Mouse (Mus musculus) erythroblast, embryonic 14.5 days (primary cell): ENCODE data around the gene Slc26a5. TPM values are rescaled to one million over a fixed set of nuclear protein-coding genes. Genes with fewer than 3 reads are reported as not detected.

ENCODE experiments used
- H3K27me3 ChIP-seq: 2 replicates; pipeline ENCODE4 v1.6.1; 2012; ENCODE audit warnings: inconsistent platforms; ENCODE audit not compliant: control insufficient read depth
- H3K36me3 ChIP-seq: 2 replicates; pipeline ENCODE4 v1.6.1; 2012; ENCODE audit warnings: mild to moderate bottlenecking, inconsistent platforms; ENCODE audit not compliant: control insufficient read depth
- H3K4me1 ChIP-seq: 2 replicates; pipeline ENCODE4 v1.6.1; 2012; ENCODE audit warnings: inconsistent platforms; ENCODE audit not compliant: control insufficient read depth
- H3K4me3 ChIP-seq: replicated peaks from 2 replicates; pipeline ENCODE3; 2012; ENCODE audit warnings: moderate library complexity, mild to moderate bottlenecking, inconsistent platforms
- H3K9me3 ChIP-seq: 2 replicates; pipeline ENCODE4 v1.6.1; 2012; ENCODE audit warnings: low read length, inconsistent platforms, mixed read lengths; ENCODE audit not compliant: control insufficient read depth
- GATA1 ChIP-seq: IDR thresholded peaks from 2 replicates; pipeline ENCODE4 v1.6.1; 2012; ENCODE audit warnings: low read length, inconsistent platforms, mixed read lengths
- TAL1 ChIP-seq: IDR thresholded peaks from 3 replicates; pipeline ENCODE4 v1.6.1; 2012; ENCODE audit warnings: low read length, inconsistent platforms, mixed read lengths
- polyA plus RNA-seq: library from polyadenylated mRNA; stranded (reverse); fragments of >175 nt; gene quantifications from 2 replicates; pipeline ENCODE4 v1.2.3, GENCODE M21; 2012

Slc26a5 gene
- polyA plus RNA-seq, 1 experiment: not detected

DNA sequence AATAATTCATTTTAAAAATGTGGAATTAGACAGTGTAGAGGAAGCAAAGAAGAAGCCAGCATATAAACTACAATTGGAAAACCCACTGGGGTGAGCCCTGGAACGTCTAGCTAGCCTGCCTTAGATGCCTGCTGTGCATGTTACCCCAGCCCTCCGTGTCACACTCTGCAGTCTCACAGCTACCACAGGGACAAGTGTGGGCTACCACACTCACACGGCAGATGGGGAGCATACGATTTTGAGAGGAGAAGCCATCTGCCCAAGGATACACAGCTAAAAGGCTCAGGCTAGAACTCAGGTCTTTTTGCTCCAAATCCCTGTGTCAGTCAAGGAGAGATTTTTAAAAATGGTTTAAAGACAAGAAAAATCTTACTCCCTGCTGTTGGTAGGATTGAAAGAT, 36.5 kb downstream of the Slc26a5 start:
- Histone ChIP-seq H3K4me3 (no peak overlapping the region), H3K4me1 (no peaks in the 10 kb centered on the region), H3K36me3 (no peaks in the 10 kb centered on the region), H3K9me3 (no peaks in the 10 kb centered on the region), H3K27me3 (no peaks in the 10 kb centered on the region)
- TF ChIP-seq TAL1 (no peak), GATA1 (no peak)

- Histone ChIP-seq H3K4me1 (no peaks in the 10 kb centered on the region), H3K27me3 (no peaks in the 10 kb centered on the region), H3K36me3 (no peaks in the 10 kb centered on the region), H3K4me3 (no peak overlapping the region), H3K9me3 (no peaks in the 10 kb centered on the region)
- TF ChIP-seq GATA1 (no peak), TAL1 (no peak)
Observed at GRCm38 (mm10) chr5:21827643-21828042, 37.8 kb downstream of the Slc26a5 start.

- no peaks in the 10 kb centered on the region for H3K36me3 ChIP-seq
- H3K27me3 ChIP-seq: no peaks in the 10 kb centered on the region
- no peaks in the 10 kb centered on the region for H3K9me3 ChIP-seq
- no peak overlapping the region for H3K4me3 ChIP-seq
- TF ChIP-seq GATA1 (no peak), TAL1 (no peak)
- H3K4me1 ChIP-seq: no peaks in the 10 kb centered on the region
Observed at GRCm38 (mm10) chr5:21826370-21826769, 39.0 kb downstream of the Slc26a5 start.

DNA sequence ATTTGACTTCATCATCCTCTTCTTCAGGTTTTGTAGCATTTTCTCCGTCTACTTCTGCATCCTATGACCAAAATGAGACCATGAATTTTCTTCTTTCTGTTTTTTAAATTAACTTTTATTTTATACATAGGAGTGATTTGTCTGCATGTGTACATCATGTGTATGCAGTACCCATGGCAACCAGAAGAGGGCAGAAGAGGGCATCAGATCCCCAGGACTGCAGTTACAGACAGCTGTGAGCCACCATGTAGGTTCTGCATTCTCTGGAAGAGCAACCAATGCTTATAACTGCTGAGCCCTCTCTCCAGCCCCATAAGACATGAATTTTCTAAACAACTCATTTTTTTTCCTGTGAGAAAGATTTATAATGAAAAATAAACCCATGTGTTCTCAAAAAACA, 51.4 kb downstream of the Slc26a5 start:
- Histone ChIP-seq H3K36me3 (no peaks in the 10 kb centered on the region), H3K27me3 (no peaks in the 10 kb centered on the region), H3K9me3 (no peaks in the 10 kb centered on the region), H3K4me3 (no peak overlapping the region), H3K4me1 (no peaks in the 10 kb centered on the region)
- no peak for TF ChIP-seq GATA1
- TF ChIP-seq TAL1: no peak

- Histone ChIP-seq H3K27me3 (no peaks in the 10 kb centered on the region), H3K4me3 (no peak overlapping the region), H3K9me3 (no peaks in the 10 kb centered on the region), H3K36me3 (no peaks in the 10 kb centered on the region), H3K4me1 (no peaks in the 10 kb centered on the region)
- TF ChIP-seq TAL1 (no peak), GATA1 (no peak)
Observed at GRCm38 (mm10) chr5:21810924-21811323, 54.5 kb downstream of the Slc26a5 start.

- no peak for TF ChIP-seq TAL1
- no peak for TF ChIP-seq GATA1
- no peaks in the 10 kb centered on the region; the same call in 1 of the 2 replicates for H3K4me1 ChIP-seq
- peaks cover 51% of the 10 kb centered on the region for H3K36me3 ChIP-seq
Observed at GRCm38 (mm10) chr5:21804837-21805236, 60.6 kb downstream of the Slc26a5 start.

DNA sequence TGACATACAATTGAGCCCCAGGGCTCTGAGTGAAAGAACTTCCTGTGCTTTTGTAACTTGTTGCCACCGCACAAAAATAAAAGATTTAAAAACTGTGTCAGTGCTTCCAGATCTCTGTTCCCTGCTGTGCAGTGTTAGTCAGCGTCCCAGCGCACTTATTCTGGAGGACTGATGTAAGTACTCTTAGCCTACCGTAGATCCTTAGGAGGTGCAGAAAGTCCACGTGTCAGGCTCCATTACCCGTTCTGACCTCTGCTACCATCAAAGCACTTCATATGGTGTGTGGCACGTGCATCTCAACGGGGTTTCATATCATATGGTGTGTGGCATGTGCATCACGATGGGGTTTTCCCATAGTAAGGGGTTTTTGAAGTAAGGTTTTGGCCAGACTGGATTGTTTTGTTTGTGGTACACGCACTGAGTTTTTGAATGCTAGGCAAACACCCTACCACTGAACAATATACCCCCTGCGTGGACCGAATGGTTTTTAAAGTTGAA, 61.7 kb downstream of the Slc26a5 start:
- Histone ChIP-seq H3K4me3 (no peak overlapping the region), H3K9me3 (no peaks in the 10 kb centered on the region), H3K27me3 (no peaks in the 10 kb centered on the region), H3K4me1 (no peaks in the 10 kb centered on the region; the same call in 1 of the 2 replicates), H3K36me3 (peaks cover 62% of the 10 kb centered on the region)
- TF ChIP-seq TAL1 (no peak), GATA1 (no peak)

More at GRCm38 (mm10) chr5:21804837-21805236, 60.6 kb downstream of the Slc26a5 start:
- Histone ChIP-seq H3K4me3 (no peak overlapping the region), H3K9me3 (no peaks in the 10 kb centered on the region), H3K27me3 (no peaks in the 10 kb centered on the region)

DNA sequence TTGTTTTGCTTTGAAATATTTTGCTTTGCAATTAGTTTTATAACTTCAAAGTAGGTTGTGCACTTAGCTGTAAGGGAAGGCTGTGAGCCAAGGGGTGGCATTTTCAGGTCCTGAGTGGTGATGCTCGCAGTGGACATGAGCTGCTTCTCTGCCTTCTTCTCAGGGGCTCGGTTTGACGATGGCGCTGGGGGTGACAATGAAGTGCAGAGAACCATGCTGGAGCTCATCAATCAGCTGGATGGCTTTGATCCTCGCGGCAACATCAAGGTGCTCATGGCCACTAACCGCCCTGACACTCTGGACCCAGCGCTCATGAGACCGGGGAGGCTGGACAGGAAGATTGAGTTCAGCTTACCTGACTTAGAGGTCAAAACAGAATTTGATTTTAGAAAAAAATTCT, 62.5 kb downstream of the Slc26a5 start:
- H3K36me3 ChIP-seq: peaks cover 69% of the 10 kb centered on the region
- TF ChIP-seq GATA1 (no peak), TAL1 (no peak)

DNA sequence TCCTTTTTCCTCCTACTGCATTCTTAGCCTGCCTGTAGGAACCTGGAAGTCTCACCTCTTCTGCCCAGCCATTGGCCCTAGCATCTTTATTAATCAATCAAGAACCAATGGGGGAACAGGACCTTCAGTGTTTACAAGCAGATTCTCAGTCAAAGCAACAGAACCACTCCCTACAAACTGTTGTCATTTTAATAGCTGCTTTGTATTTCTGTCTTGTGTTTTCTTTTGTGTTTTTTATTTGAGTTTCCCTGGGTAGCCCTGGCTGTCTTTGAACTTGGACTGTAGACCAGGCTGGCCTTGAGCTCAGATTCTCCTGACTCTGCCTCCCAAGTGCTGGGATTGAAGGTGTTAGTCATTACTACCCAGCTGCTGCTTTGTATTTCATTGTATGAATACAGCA, 73.2 kb downstream of the Slc26a5 start:
- Histone ChIP-seq H3K36me3 (peaks cover 67% of the 10 kb centered on the region), H3K4me3 (no peak overlapping the region), H3K9me3 (no peaks in the 10 kb centered on the region), H3K27me3 (no peaks in the 10 kb centered on the region), H3K4me1 (peaks cover 39% of the 10 kb centered on the region)
- TF ChIP-seq GATA1 (no peak), TAL1 (no peak)

More for the DNA sequence above, 62.5 kb downstream of the Slc26a5 start:
- H3K27me3 ChIP-seq: no peaks in the 10 kb centered on the region
- H3K4me1 ChIP-seq: no peaks in the 10 kb centered on the region; the same call in 1 of the 2 replicates
- no peak overlapping the region for H3K4me3 ChIP-seq
- no peaks in the 10 kb centered on the region for H3K9me3 ChIP-seq

- Histone ChIP-seq H3K9me3 (no peaks in the 10 kb centered on the region), H3K4me3 (peak overlapping the region; percentile 21), H3K27me3 (no peaks in the 10 kb centered on the region), H3K36me3 (peaks cover 43% of the 10 kb centered on the region), H3K4me1 (peaks cover 61% of the 10 kb centered on the region)
- TF ChIP-seq TAL1 (no peak), GATA1 (no peak)
Observed at GRCm38 (mm10) chr5:21789061-21789460, 76.3 kb downstream of the Slc26a5 start.
